Mouse (Mus musculus) gastrocnemius, adult 8-10 months (tissue): ENCODE measurements at regions not wholly inside any gene's neighbourhood (a gene's known extent, or its start where the extent isn't known, plus 50 kb on each side); places are given as distances from the start of the nearest gene placed in this dataset.
"Not testable (repeated sequence)": the region's sequence is repeated elsewhere in the genome, so short reads cannot be mapped to it uniquely, and the experiment has no call there.

Experiments used
- DNase-seq, 2 experiments: peaks; one replicate each; pipeline ENCODE4 v3.0.0; 2022; ENCODE audit warnings: low spot score in 2 of 2

- not testable (repeated sequence) for DNase-seq
Observed at GRCm38 (mm10) chr8:93443631-93444030, 64.1 kb upstream of the Ces1h start.

- no peak for DNase-seq
Observed at GRCm38 (mm10) chr8:93441936-93442335, 62.4 kb upstream of the Ces1h start.

GRCm38 (mm10) chr8:93436586-93436985 lies 57.1 kb upstream of the Ces1h start:
- not testable (repeated sequence) for DNase-seq

GRCm38 (mm10) chr8:93430637-93431036 lies 51.1 kb upstream of the Ces1h start:
- peak; percentile 25 to 41 for DNase-seq
